Mouse (Mus musculus): ENCODE results near the gene Tpm4. TPM values are rescaled to one million over a fixed set of nuclear protein-coding genes. Genes with fewer than 3 reads are reported as not detected.

Tpm4 gene
- polyA plus RNA-seq, 2 experiments = 395 to 579 TPM

DNA sequence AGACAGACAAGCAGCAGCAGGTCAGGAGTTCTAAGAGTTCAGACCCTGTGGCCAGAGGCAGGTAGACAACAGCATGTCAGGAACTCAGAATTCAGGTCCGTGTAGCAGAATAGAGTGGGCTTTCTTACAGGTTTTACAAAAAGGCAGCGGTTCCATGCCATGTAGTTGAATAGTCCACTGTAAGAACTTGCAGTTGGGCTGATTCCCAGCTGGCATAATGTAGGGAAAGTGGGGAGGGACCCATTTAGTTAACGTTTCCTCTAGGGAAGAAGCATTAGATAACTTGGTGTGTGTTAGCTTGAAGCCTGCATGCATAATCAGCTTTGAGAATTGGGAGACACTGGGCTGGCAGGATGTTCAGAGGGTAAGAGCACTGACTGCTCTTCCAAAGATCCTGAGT, 24.0 kb downstream of the Tpm4 start:
- ATAC-seq (ENCODE audit: low FRiP score, low read depth) (no peak), DNase-seq (ENCODE audit: low spot score) (no peak)
- Histone ChIP-seq H3K4me3 (replicated peaks; ENCODE audit: low read length) (no peak overlapping the region), H3K4me1 (ENCODE audit: control insufficient read depth, insufficient read depth, low read length) (peaks cover 12% of the 10 kb centered on the region), H3K9me3 (ENCODE audit: control insufficient read depth, low read length) (no peaks in the 10 kb centered on the region), H3K4me2 (replicated peaks; ENCODE audit: low read depth, low read length, severe bottlenecking) (no peak overlapping the region), H3K27ac (replicated peaks; ENCODE audit: low read depth, low read length) (no peak overlapping the region), H3K36me3 (ENCODE audit: control insufficient read depth, insufficient read depth, low read length) (0 out of 2 replicates have a peak, but pooled peaks cover 3% of the 10 kb centered on the region), H3K27me3 (ENCODE audit: control insufficient read depth, insufficient read depth, low read length) (no peaks in the 10 kb centered on the region), H3K9ac (ENCODE audit: low read depth, low read length, severe bottlenecking) (no peak overlapping the region)
- WGBS = 80% methylated on average over 3 of the region's 3 CpGs
- TF ChIP-seq POLR2A (IDR thresholded peaks at IDR 0.05; ENCODE audit: borderline replicate concordance, extremely low read depth, insufficient read depth, insufficient read length) = no peak

DNA sequence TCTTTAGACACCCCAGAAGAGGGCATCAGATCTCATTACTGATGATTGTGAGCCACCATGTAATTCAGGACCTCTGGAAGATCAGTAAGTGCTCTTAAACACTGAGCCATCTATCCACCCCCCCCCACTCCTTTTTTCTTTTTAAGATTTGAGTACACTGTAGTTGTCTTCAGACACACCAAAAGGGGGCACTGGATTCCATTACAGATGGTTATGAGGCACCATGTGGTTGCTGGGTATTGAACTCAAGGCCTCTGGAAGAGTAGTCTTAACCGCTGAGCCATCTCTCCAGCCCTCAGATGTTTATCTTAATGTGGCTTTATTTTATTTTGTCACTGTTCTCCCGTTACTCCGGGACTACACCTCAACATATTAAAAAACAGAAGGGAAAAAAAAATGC, 25.2 kb downstream of the Tpm4 start:
- no peaks in the 10 kb centered on the region for H3K27me3 ChIP-seq (ENCODE audit: control insufficient read depth, insufficient read depth, low read length)
- H3K9me3 ChIP-seq (ENCODE audit: control insufficient read depth, low read length) = no peaks in the 10 kb centered on the region
- peaks cover 7% of the 10 kb centered on the region; the same call in 1 of the 2 replicates for H3K36me3 ChIP-seq (ENCODE audit: control insufficient read depth, insufficient read depth, low read length)
- peak overlapping the region; percentile 63 for H3K4me2 ChIP-seq (replicated peaks; ENCODE audit: low read depth, low read length, severe bottlenecking)
- H3K4me3 ChIP-seq (replicated peaks; ENCODE audit: low read length) = peak overlapping the region; percentile 36
- H3K9ac ChIP-seq (ENCODE audit: low read depth, low read length, severe bottlenecking) = no peak overlapping the region
- no peak for DNase-seq (ENCODE audit: low spot score)
- no peak for TF ChIP-seq POLR2A (IDR thresholded peaks at IDR 0.05; ENCODE audit: borderline replicate concordance, extremely low read depth, insufficient read depth, insufficient read length)
- 59% methylated on average over 3 of the region's 3 CpGs for WGBS
- no peak overlapping the region for H3K27ac ChIP-seq (replicated peaks; ENCODE audit: low read depth, low read length)
- H3K4me1 ChIP-seq (ENCODE audit: control insufficient read depth, insufficient read depth, low read length) = peaks cover 12% of the 10 kb centered on the region
- ATAC-seq (ENCODE audit: low FRiP score, low read depth) = no peak

DNA sequence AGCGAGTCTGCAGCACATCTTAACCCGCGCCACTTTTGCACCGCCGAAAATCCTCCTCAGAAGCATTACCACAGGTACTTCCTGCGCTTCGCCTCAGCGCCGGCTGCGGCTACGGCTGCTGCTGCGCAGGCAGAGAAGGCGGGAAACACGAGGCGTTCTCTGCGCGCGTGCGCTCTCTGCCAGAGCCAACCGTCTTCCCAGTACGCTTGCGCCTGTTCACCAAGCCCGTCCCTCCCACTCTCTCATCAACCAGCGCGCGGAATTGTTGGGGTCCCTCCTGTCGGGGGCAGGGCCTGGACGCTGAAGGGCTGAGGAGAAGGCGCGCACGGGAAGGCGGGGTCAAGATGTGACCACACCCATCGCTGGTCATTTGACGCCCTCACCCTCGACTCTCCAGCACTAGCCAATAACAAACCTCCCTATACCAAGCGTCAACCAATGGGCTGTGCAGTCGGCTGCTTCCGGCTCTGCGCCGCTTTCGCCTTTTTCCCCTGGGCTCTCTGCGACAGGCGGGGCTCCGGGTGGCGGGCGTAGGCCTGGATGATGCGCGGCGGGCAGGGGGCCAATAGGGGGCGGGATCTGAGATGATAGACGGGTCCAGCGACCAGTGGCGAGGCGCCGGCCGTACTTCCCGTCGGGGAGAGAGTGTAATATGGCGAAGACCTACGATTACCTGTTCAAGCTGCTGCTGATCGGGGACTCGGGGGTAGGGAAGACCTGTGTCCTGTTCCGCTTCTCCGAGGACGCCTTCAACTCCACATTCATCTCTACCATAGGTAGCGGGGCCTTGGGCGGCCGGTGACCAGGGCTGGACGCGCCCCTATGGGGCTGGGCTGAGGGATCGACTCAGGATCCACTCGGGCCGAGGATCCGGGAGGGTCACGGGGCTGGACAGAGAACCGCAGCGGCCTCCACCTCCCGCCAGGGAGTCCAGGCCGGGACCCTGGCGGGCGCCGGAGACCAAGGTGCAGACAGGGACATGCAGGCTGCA, 26.2 kb downstream of the Tpm4 start, which contains the start of gene Rab8a:
Gene Rab8a (plus strand): TSS at position 494 of the 991 bp plus-strand sequence.
- H3K9me3 ChIP-seq (ENCODE audit: control insufficient read depth, low read length) = no peaks in the 10 kb centered on the region
- WGBS = under 1% methylated on average over 81 of the region's 82 CpGs
- peaks cover 12% of the 10 kb centered on the region for H3K4me1 ChIP-seq (ENCODE audit: control insufficient read depth, insufficient read depth, low read length)
- H3K27ac ChIP-seq (replicated peaks; ENCODE audit: low read depth, low read length) = peak within 1 kb of the TSS; percentile 68
- ATAC-seq (ENCODE audit: low FRiP score, low read depth) (peak; percentile 99), DNase-seq (ENCODE audit: low spot score) (peak; percentile 100)
- peak; percentile 82; the same call in 1 of the 2 replicates for TF ChIP-seq POLR2A (IDR thresholded peaks at IDR 0.05; ENCODE audit: borderline replicate concordance, extremely low read depth, insufficient read depth, insufficient read length)
- peak within 1 kb of the TSS; percentile 85 for H3K4me2 ChIP-seq (replicated peaks; ENCODE audit: low read depth, low read length, severe bottlenecking)
- peaks cover 7% of the 10 kb centered on the region; the same call in 1 of the 2 replicates for H3K36me3 ChIP-seq (ENCODE audit: control insufficient read depth, insufficient read depth, low read length)
- H3K27me3 ChIP-seq (ENCODE audit: control insufficient read depth, insufficient read depth, low read length) = no peaks in the 10 kb centered on the region
- H3K4me3 ChIP-seq (replicated peaks; ENCODE audit: low read length) = peak within 1 kb of the TSS; percentile 98
- peak within 1 kb of the TSS; percentile 89 for H3K9ac ChIP-seq (ENCODE audit: low read depth, low read length, severe bottlenecking)

DNA sequence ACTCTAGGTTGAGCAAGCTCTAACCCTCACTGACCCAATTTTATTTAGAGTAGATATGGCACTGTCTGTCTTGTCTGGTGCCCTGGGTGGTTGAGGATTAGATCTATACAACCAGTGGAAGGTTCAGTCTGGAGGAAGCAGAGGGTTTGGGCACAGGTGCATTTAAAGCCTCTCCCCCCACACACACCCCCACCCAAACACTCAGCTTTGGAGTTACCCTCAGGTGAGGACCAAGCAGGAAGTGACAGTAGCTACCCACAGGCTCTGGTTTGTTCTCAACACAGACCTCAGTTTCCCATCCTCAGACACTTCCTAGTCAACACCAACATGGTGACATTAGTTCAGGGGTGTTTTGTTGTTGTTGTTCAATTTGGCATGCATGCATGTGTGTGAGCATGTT, 28.0 kb downstream of the Tpm4 start:
- Histone ChIP-seq H3K36me3 (ENCODE audit: control insufficient read depth, insufficient read depth, low read length) (peaks cover 7% of the 10 kb centered on the region), H3K9ac (ENCODE audit: low read depth, low read length, severe bottlenecking) (no peak overlapping the region), H3K27me3 (ENCODE audit: control insufficient read depth, insufficient read depth, low read length) (no peaks in the 10 kb centered on the region), H3K4me3 (replicated peaks; ENCODE audit: low read length) (no peak overlapping the region), H3K27ac (replicated peaks; ENCODE audit: low read depth, low read length) (no peak overlapping the region), H3K9me3 (ENCODE audit: control insufficient read depth, low read length) (no peaks in the 10 kb centered on the region), H3K4me2 (replicated peaks; ENCODE audit: low read depth, low read length, severe bottlenecking) (no peak overlapping the region), H3K4me1 (ENCODE audit: control insufficient read depth, insufficient read depth, low read length) (peaks cover 12% of the 10 kb centered on the region)
- no peak for DNase-seq (ENCODE audit: low spot score)
- no peak for TF ChIP-seq POLR2A (IDR thresholded peaks at IDR 0.05; ENCODE audit: borderline replicate concordance, extremely low read depth, insufficient read depth, insufficient read length)
- ATAC-seq (ENCODE audit: low FRiP score, low read depth) = no peak

DNA sequence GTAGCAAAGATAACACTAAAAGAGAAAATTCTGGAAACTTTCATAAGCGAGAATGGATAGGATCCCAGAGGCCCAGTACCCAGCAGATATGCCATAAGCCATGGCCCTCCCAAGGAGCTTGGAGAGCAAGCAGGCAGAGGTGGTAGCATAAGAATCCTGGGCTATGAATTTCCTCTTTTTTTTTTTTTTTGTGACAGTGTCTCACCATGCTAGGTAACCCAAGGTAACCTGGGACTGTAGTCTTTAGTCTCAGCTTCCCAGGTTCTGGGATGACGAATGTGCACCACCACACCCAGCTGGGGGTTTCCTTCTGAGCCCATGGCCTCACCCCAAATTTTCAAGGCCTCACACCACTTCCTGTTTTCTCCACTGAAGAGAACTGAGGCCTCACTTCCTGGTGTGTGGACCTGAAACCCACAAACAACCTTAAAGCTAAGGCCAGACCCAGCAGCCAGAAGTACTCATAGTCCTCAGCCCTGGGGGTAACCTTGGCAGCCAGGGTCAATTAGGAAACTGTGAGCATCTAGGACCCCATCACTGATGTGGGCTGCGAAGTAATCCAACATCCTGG, 34.4 kb downstream of the Tpm4 start:
- no peak for DNase-seq (ENCODE audit: low spot score)
- no peaks in the 10 kb centered on the region for H3K9me3 ChIP-seq (ENCODE audit: control insufficient read depth, low read length)
- 76% methylated on average over 3 of the region's 3 CpGs for WGBS
- no peaks in the 10 kb centered on the region for H3K27me3 ChIP-seq (ENCODE audit: control insufficient read depth, insufficient read depth, low read length)
- no peak overlapping the region for H3K4me2 ChIP-seq (replicated peaks; ENCODE audit: low read depth, low read length, severe bottlenecking)
- peaks cover 67% of the 10 kb centered on the region for H3K36me3 ChIP-seq (ENCODE audit: control insufficient read depth, insufficient read depth, low read length)
- H3K9ac ChIP-seq (ENCODE audit: low read depth, low read length, severe bottlenecking) = no peak overlapping the region
- H3K27ac ChIP-seq (replicated peaks; ENCODE audit: low read depth, low read length) = no peak overlapping the region
- ATAC-seq (ENCODE audit: low FRiP score, low read depth) = no peak
- H3K4me1 ChIP-seq (ENCODE audit: control insufficient read depth, insufficient read depth, low read length) = no peaks in the 10 kb centered on the region
- H3K4me3 ChIP-seq (replicated peaks; ENCODE audit: low read length) = no peak overlapping the region
- TF ChIP-seq POLR2A (IDR thresholded peaks at IDR 0.05; ENCODE audit: borderline replicate concordance, extremely low read depth, insufficient read depth, insufficient read length) = no peak
